Mouse (Mus musculus) lung, postnatal 0 days (tissue): ENCODE measurements around the gene 1700001P01Rik.

Experiments
- CTCF ChIP-seq: IDR thresholded peaks from 2 replicates; pipeline ENCODE4 v1.5.1; 2016; ENCODE audit warnings: antibody characterized with exemption, mild to moderate bottlenecking
- EP300 ChIP-seq: IDR thresholded peaks from 2 replicates; pipeline ENCODE4 v1.6.1; 2016; ENCODE audit warnings: antibody characterized with exemption, mild to moderate bottlenecking, control low read depth

- TF ChIP-seq EP300 (no peak), CTCF (no peak)
Measured at GRCm38 (mm10) chr11:97809235-97810121, 33.8 kb upstream of the 1700001P01Rik start.
